Mouse (Mus musculus): ENCODE results near the gene Tcn2. TPM values are rescaled to one million over a fixed set of nuclear protein-coding genes. Genes with fewer than 3 reads are reported as not detected.

Gene Tcn2
- polyA plus RNA-seq, 1 experiment from 2014 or later: 30.9 TPM

DNA sequence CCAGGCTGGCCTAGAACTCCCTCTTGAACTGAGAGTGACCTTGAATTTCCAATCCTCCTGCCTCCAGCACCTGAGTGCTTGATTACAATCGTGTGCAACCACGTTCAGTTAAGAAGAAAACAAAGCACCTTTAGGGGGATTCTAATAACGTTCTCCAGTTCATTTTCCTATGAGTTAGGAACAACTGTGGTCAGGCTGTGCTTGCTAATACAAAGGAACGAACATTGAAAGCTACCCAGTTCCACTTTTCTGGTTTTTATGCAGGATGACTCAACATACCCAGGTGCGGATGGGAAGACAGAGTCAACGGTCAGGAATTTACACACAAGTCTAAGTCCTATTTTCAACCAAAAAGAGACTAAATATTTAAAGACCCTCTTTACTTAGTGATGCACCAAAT is 38.0 kb downstream of the Tcn2 start:
- DNase-seq (ENCODE audit: low spot score, missing footprints): peak; percentile 81
- Histone ChIP-seq H3K27me3 (ENCODE audit: control insufficient read depth, insufficient read depth, low read length) (no peaks in the 10 kb centered on the region), H3K9ac (ENCODE audit: low read length) (no peak overlapping the region), H3K4me1 (ENCODE audit: control insufficient read depth, insufficient read depth, low read length) (peaks cover 5% of the 10 kb centered on the region), H3K36me3 (ENCODE audit: control insufficient read depth, insufficient read depth, low read length) (no peaks in the 10 kb centered on the region; the same call in 1 of the 2 replicates), H3K27ac (ENCODE audit: low read depth, low read length) (no peak overlapping the region), H3K4me3 (ENCODE audit: low read depth, low read length) (no peak overlapping the region), H3K4me2 (peak overlapping the region; percentile 46; the same call in 1 of the 2 replicates), H3K9me3 (ENCODE audit: control insufficient read depth, low read length) (no peaks in the 10 kb centered on the region)
- no peak for ATAC-seq (ENCODE audit: low FRiP score)
- WGBS: 83% methylated on average over 6 of the region's 6 CpGs

GRCm38 (mm10) chr11:3887331-3887730 is 44.6 kb downstream of the Tcn2 start:
- Histone ChIP-seq H3K4me1 (ENCODE audit: control insufficient read depth, insufficient read depth, low read length) (no peaks in the 10 kb centered on the region), H3K9me3 (ENCODE audit: control insufficient read depth, low read length) (no peaks in the 10 kb centered on the region), H3K27me3 (ENCODE audit: control insufficient read depth, insufficient read depth, low read length) (no peaks in the 10 kb centered on the region), H3K4me2 (no peak overlapping the region), H3K27ac (ENCODE audit: low read depth, low read length) (no peak overlapping the region), H3K36me3 (ENCODE audit: control insufficient read depth, insufficient read depth, low read length) (no peaks in the 10 kb centered on the region), H3K4me3 (ENCODE audit: low read depth, low read length) (no peak overlapping the region), H3K9ac (ENCODE audit: low read length) (no peak overlapping the region)
- DNase-seq (ENCODE audit: low spot score, missing footprints) (no peak), ATAC-seq (ENCODE audit: low FRiP score) (no peak)
- 85% methylated on average over 5 of the region's 5 CpGs for WGBS

GRCm38 (mm10) chr11:3883711-3884110 is 48.2 kb downstream of the Tcn2 start:
- no peak overlapping the region for H3K4me2 ChIP-seq
- H3K9ac ChIP-seq (ENCODE audit: low read length): no peak overlapping the region
- H3K4me1 ChIP-seq (ENCODE audit: control insufficient read depth, insufficient read depth, low read length): no peaks in the 10 kb centered on the region

GRCm38 (mm10) chr11:3879836-3880235 is 52.1 kb downstream of the Tcn2 start:
- ATAC-seq (ENCODE audit: low FRiP score): no peak
- Histone ChIP-seq H3K4me1 (ENCODE audit: control insufficient read depth, insufficient read depth, low read length) (no peaks in the 10 kb centered on the region), H3K9me3 (ENCODE audit: control insufficient read depth, low read length) (no peaks in the 10 kb centered on the region), H3K9ac (ENCODE audit: low read length) (no peak overlapping the region), H3K27ac (ENCODE audit: low read depth, low read length) (no peak overlapping the region), H3K4me3 (ENCODE audit: low read depth, low read length) (no peak overlapping the region), H3K4me2 (no peak overlapping the region), H3K36me3 (ENCODE audit: control insufficient read depth, insufficient read depth, low read length) (no peaks in the 10 kb centered on the region), H3K27me3 (ENCODE audit: control insufficient read depth, insufficient read depth, low read length) (no peaks in the 10 kb centered on the region)
- WGBS: 44% methylated on average over 2 of the region's 2 CpGs
- peak; percentile 94 for DNase-seq (ENCODE audit: low spot score, missing footprints)

More at GRCm38 (mm10) chr11:3883711-3884110, 48.2 kb downstream of the Tcn2 start:
- Histone ChIP-seq H3K27ac (ENCODE audit: low read depth, low read length) (no peak overlapping the region), H3K27me3 (ENCODE audit: control insufficient read depth, insufficient read depth, low read length) (no peaks in the 10 kb centered on the region), H3K9me3 (ENCODE audit: control insufficient read depth, low read length) (no peaks in the 10 kb centered on the region), H3K36me3 (ENCODE audit: control insufficient read depth, insufficient read depth, low read length) (no peaks in the 10 kb centered on the region), H3K4me3 (ENCODE audit: low read depth, low read length) (no peak overlapping the region)
- no peak for DNase-seq (ENCODE audit: low spot score, missing footprints)
- whole genome bisulfite sequencing: 89% methylated on average over 3 of the region's 3 CpGs
- ATAC-seq (ENCODE audit: low FRiP score): no peak

DNA sequence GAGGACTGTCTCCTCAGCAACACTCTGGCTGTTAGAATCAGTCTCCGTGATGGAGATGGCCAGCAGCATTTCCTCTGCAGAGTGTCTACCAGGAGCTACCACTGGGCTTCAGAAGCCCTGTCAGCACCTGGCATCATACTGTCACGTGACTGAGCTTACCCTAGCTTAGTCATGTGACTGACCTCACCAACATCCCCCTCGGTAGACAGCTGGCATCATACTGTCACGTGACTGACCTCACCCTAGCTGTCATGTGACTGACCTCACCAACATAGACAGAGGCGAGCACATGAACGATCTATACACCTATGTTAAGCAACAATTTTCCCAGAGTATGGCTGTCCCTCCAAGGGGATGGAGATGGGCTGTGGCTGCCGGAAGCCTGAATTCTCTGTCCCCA is 53.3 kb downstream of the Tcn2 start:
- no peak for DNase-seq (ENCODE audit: low spot score, missing footprints)
- Histone ChIP-seq H3K4me1 (ENCODE audit: control insufficient read depth, insufficient read depth, low read length) (no peaks in the 10 kb centered on the region), H3K27ac (ENCODE audit: low read depth, low read length) (no peak overlapping the region), H3K4me3 (ENCODE audit: low read depth, low read length) (no peak overlapping the region), H3K36me3 (ENCODE audit: control insufficient read depth, insufficient read depth, low read length) (no peaks in the 10 kb centered on the region), H3K27me3 (ENCODE audit: control insufficient read depth, insufficient read depth, low read length) (no peaks in the 10 kb centered on the region), H3K9ac (ENCODE audit: low read length) (no peak overlapping the region), H3K9me3 (ENCODE audit: control insufficient read depth, low read length) (no peaks in the 10 kb centered on the region), H3K4me2 (no peak overlapping the region)
- ATAC-seq (ENCODE audit: low FRiP score): no peak
- 83% methylated on average over 7 of the region's 7 CpGs for WGBS

DNA sequence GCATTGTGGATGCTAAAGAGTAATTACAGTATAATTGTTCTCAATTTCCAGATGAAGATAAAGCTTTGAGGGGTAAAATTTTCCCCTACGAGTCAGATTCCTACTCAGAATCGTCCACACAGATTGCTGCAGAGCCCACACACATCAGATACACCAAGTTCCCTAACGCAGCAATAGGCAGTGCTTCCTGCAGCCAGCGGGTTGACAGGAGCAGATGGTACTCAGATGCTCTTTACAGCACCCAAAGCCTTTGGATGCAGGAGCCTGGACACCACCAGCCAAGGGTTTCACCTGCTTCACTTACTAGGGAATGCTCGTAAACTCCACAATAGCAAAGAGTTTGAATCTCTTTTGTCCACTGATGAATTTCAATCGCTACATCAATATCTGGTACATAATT is 55.5 kb downstream of the Tcn2 start:
- no peak overlapping the region for H3K4me2 ChIP-seq
- H3K27me3 ChIP-seq (ENCODE audit: control insufficient read depth, insufficient read depth, low read length): no peaks in the 10 kb centered on the region
- no peaks in the 10 kb centered on the region for H3K9me3 ChIP-seq (ENCODE audit: control insufficient read depth, low read length)
- H3K27ac ChIP-seq (ENCODE audit: low read depth, low read length): no peak overlapping the region
- ATAC-seq (ENCODE audit: low FRiP score) (no peak), DNase-seq (ENCODE audit: low spot score, missing footprints) (no peak)
- 83% methylated on average over 6 of the region's 6 CpGs for WGBS
- H3K4me1 ChIP-seq (ENCODE audit: control insufficient read depth, insufficient read depth, low read length): no peaks in the 10 kb centered on the region
- H3K9ac ChIP-seq (ENCODE audit: low read length): no peak overlapping the region
- no peaks in the 10 kb centered on the region for H3K36me3 ChIP-seq (ENCODE audit: control insufficient read depth, insufficient read depth, low read length)
- H3K4me3 ChIP-seq (ENCODE audit: low read depth, low read length): no peak overlapping the region

Other genes with a start within 250 kb of the Tcn2 start
- 1.5 and 1.6 TPM in 2 replicates for gene Osbp2, start 68.3 kb downstream of the Tcn2 start, polyA plus RNA-seq (2014; fragmentation: Nextera tagmentation; extraction: Ambion mirVana)
- 0.57 and 0.64 TPM in 2 replicates for gene 4921536K21Rik, start 37.1 kb downstream of the Tcn2 start, polyA plus RNA-seq (2014; fragmentation: Nextera tagmentation; extraction: Ambion mirVana)
- gene Dusp18, start 36.9 kb downstream of the Tcn2 start, polyA plus RNA-seq (2014; fragmentation: Nextera tagmentation; extraction: Ambion mirVana): 20.1 and 21.4 TPM in 2 replicates
- 3.2 and 3.5 TPM in 2 replicates for gene Slc35e4, start 17.5 kb downstream of the Tcn2 start, polyA plus RNA-seq (2014; fragmentation: Nextera tagmentation; extraction: Ambion mirVana)
- 73.0 and 80.6 TPM in 2 replicates for gene Pes1, start 31.8 kb upstream of the Tcn2 start, polyA plus RNA-seq (2014; fragmentation: Nextera tagmentation; extraction: Ambion mirVana)
- 0.14 TPM in 1 of 2 replicates, not detected in the other for gene 4930556J24Rik, start 44.6 kb upstream of the Tcn2 start, polyA plus RNA-seq (2014; fragmentation: Nextera tagmentation; extraction: Ambion mirVana)
- not detected in 2 replicates for gene Gal3st1, start 51.5 kb upstream of the Tcn2 start, polyA plus RNA-seq (2014; fragmentation: Nextera tagmentation; extraction: Ambion mirVana)
- not detected in 2 replicates for gene Sec14l4, start 99.3 kb upstream of the Tcn2 start, polyA plus RNA-seq (2014; fragmentation: Nextera tagmentation; extraction: Ambion mirVana)
- not detected in 2 replicates for gene Sec14l3, start 132.7 kb upstream of the Tcn2 start, polyA plus RNA-seq (2014; fragmentation: Nextera tagmentation; extraction: Ambion mirVana)
- 5.7 TPM in 2 replicates for gene Mtfp1, start 163.3 kb upstream of the Tcn2 start, polyA plus RNA-seq (2014; fragmentation: Nextera tagmentation; extraction: Ambion mirVana)
- 1.9 TPM in 2 replicates for gene Sec14l2, start 191.3 kb upstream of the Tcn2 start, polyA plus RNA-seq (2014; fragmentation: Nextera tagmentation; extraction: Ambion mirVana)
- 23.5 and 26.7 TPM in 2 replicates for gene Rnf215, start 203.0 kb upstream of the Tcn2 start, polyA plus RNA-seq (2014; fragmentation: Nextera tagmentation; extraction: Ambion mirVana)
- 2.5 and 3.1 TPM in 2 replicates for gene Ccdc157, start 228.1 kb upstream of the Tcn2 start, polyA plus RNA-seq (2014; fragmentation: Nextera tagmentation; extraction: Ambion mirVana)
- 92.1 and 93.6 TPM in 2 replicates for gene Sf3a1, start 228.2 kb upstream of the Tcn2 start, polyA plus RNA-seq (2014; fragmentation: Nextera tagmentation; extraction: Ambion mirVana)

All from midbrain, embryonic 11.5 days (tissue).